Mouse (Mus musculus): ENCODE results near the gene Pak1. TPM values are rescaled to one million over a fixed set of nuclear protein-coding genes. Genes with fewer than 3 reads are reported as not detected.

Pak1 gene
- polyA plus RNA-seq, 1 experiment from 2014 or later = 6.7 TPM

- Histone ChIP-seq H3K4me1 (replicated peaks) (no peaks in the 10 kb centered on the region), H3K36me3 (no peaks in the 10 kb centered on the region), H3K4me2 (no peak overlapping the region), H3K9ac (no peak overlapping the region), H3K4me3 (replicated peaks) (no peak overlapping the region), H3K27ac (no peak overlapping the region), H3K9me3 (replicated peaks) (no peaks in the 10 kb centered on the region), H3K27me3 (no peaks in the 10 kb centered on the region)
- ATAC-seq (ENCODE audit: low read depth) (no peak), DNase-seq (no peak)
- 51% methylated on average over 1 of the region's 1 CpGs for WGBS (ENCODE audit: insufficient replicate concordance)
Observed at GRCm38 (mm10) chr7:97864531-97864930, 76.2 kb downstream of the Pak1 start.

GRCm38 (mm10) chr7:97867866-97868265 is 79.5 kb downstream of the Pak1 start:
- DNase-seq = no peak
- H3K36me3 ChIP-seq = no peaks in the 10 kb centered on the region
- H3K9ac ChIP-seq = no peak overlapping the region
- no peak overlapping the region for H3K4me2 ChIP-seq
- H3K4me3 ChIP-seq (replicated peaks) = no peak overlapping the region
- no peaks in the 10 kb centered on the region for H3K9me3 ChIP-seq (replicated peaks)
- no peaks in the 10 kb centered on the region for H3K4me1 ChIP-seq (replicated peaks)
- WGBS (ENCODE audit: insufficient replicate concordance) = 36% methylated on average over 5 of the region's 5 CpGs
- H3K27ac ChIP-seq = no peak overlapping the region
- no peaks in the 10 kb centered on the region for H3K27me3 ChIP-seq
- no peak for ATAC-seq (ENCODE audit: low read depth)

GRCm38 (mm10) chr7:97868766-97869165 is 80.4 kb downstream of the Pak1 start:
- Histone ChIP-seq H3K27me3 (no peaks in the 10 kb centered on the region), H3K9me3 (replicated peaks) (no peaks in the 10 kb centered on the region), H3K36me3 (no peaks in the 10 kb centered on the region), H3K27ac (no peak overlapping the region), H3K4me1 (replicated peaks) (no peaks in the 10 kb centered on the region), H3K9ac (no peak overlapping the region), H3K4me3 (replicated peaks) (no peak overlapping the region), H3K4me2 (no peak overlapping the region)
- WGBS (ENCODE audit: insufficient replicate concordance) = 62% methylated on average over 1 of the region's 1 CpGs
- DNase-seq (no peak), ATAC-seq (ENCODE audit: low read depth) (no peak)

- Histone ChIP-seq H3K9ac (no peak overlapping the region), H3K27me3 (no peaks in the 10 kb centered on the region), H3K36me3 (no peaks in the 10 kb centered on the region), H3K4me3 (replicated peaks) (no peak overlapping the region), H3K27ac (no peak overlapping the region), H3K4me2 (no peak overlapping the region), H3K9me3 (replicated peaks) (no peaks in the 10 kb centered on the region), H3K4me1 (replicated peaks) (no peaks in the 10 kb centered on the region)
- no peak for DNase-seq
- 83% methylated on average over 4 of the region's 4 CpGs for WGBS (ENCODE audit: insufficient replicate concordance)
- ATAC-seq (ENCODE audit: low read depth) = no peak
Observed at GRCm38 (mm10) chr7:97872396-97872795, 84.1 kb downstream of the Pak1 start.

- H3K27ac ChIP-seq = no peak overlapping the region
- DNase-seq (no peak), ATAC-seq (ENCODE audit: low read depth) (no peak)
- H3K27me3 ChIP-seq = no peaks in the 10 kb centered on the region
- no peak overlapping the region for H3K9ac ChIP-seq
- no peak overlapping the region for H3K4me3 ChIP-seq (replicated peaks)
- H3K4me1 ChIP-seq (replicated peaks) = no peaks in the 10 kb centered on the region
- H3K4me2 ChIP-seq = no peak overlapping the region
- no peaks in the 10 kb centered on the region for H3K36me3 ChIP-seq
- no peaks in the 10 kb centered on the region for H3K9me3 ChIP-seq (replicated peaks)
Observed at GRCm38 (mm10) chr7:97873317-97873716, 85.0 kb downstream of the Pak1 start.

- Histone ChIP-seq H3K4me2 (no peak overlapping the region), H3K27ac (no peak overlapping the region), H3K9me3 (replicated peaks) (no peaks in the 10 kb centered on the region), H3K36me3 (no peaks in the 10 kb centered on the region), H3K27me3 (no peaks in the 10 kb centered on the region), H3K4me1 (replicated peaks) (no peaks in the 10 kb centered on the region), H3K9ac (no peak overlapping the region), H3K4me3 (replicated peaks) (no peak overlapping the region)
- DNase-seq (no peak), ATAC-seq (ENCODE audit: low read depth) (no peak)
- WGBS (ENCODE audit: insufficient replicate concordance) = 75% methylated on average over 7 of the region's 7 CpGs
Observed at GRCm38 (mm10) chr7:97877846-97878538, 89.7 kb downstream of the Pak1 start.

GRCm38 (mm10) chr7:97911646-97912045 is 123.3 kb downstream of the Pak1 start:
- H3K4me1 ChIP-seq (replicated peaks) = no peaks in the 10 kb centered on the region
- no peak overlapping the region for H3K9ac ChIP-seq
- H3K27me3 ChIP-seq = no peaks in the 10 kb centered on the region
- H3K36me3 ChIP-seq = no peaks in the 10 kb centered on the region
- DNase-seq = no peak
- no peak overlapping the region for H3K4me3 ChIP-seq (replicated peaks)
- H3K27ac ChIP-seq = no peak overlapping the region
- WGBS (ENCODE audit: insufficient replicate concordance) = 54% methylated on average over 3 of the region's 3 CpGs
- no peak for ATAC-seq (ENCODE audit: low read depth)
- H3K4me2 ChIP-seq = no peak overlapping the region
- H3K9me3 ChIP-seq (replicated peaks) = no peaks in the 10 kb centered on the region

GRCm38 (mm10) chr7:97914833-97915516 is 126.6 kb downstream of the Pak1 start:
- Histone ChIP-seq H3K9ac (no peak overlapping the region), H3K27me3 (no peaks in the 10 kb centered on the region), H3K4me1 (replicated peaks) (no peaks in the 10 kb centered on the region), H3K4me3 (replicated peaks) (no peak overlapping the region), H3K9me3 (replicated peaks) (no peaks in the 10 kb centered on the region), H3K27ac (no peak overlapping the region), H3K36me3 (no peaks in the 10 kb centered on the region), H3K4me2 (no peak overlapping the region)
- ATAC-seq (ENCODE audit: low read depth) = no peak
- 52% methylated on average over 2 of the region's 2 CpGs for WGBS (ENCODE audit: insufficient replicate concordance)
- no peak for DNase-seq

- no peak within 1 kb of the TSS for H3K4me3 ChIP-seq (replicated peaks)
- H3K9ac ChIP-seq = no peak within 1 kb of the TSS
- no peak within 1 kb of the TSS for H3K4me2 ChIP-seq
- WGBS (ENCODE audit: insufficient replicate concordance) = 62% methylated on average over 12 of the region's 12 CpGs
- no peaks in the 10 kb centered on the region for H3K27me3 ChIP-seq
- no peaks in the 10 kb centered on the region for H3K4me1 ChIP-seq (replicated peaks)
- no peak within 1 kb of the TSS for H3K27ac ChIP-seq
- H3K36me3 ChIP-seq = no peaks in the 10 kb centered on the region
- ATAC-seq (ENCODE audit: low read depth) (no peak), DNase-seq (no peak)
- no peaks in the 10 kb centered on the region for H3K9me3 ChIP-seq (replicated peaks)
Observed at GRCm38 (mm10) chr7:97919742-97920141, 131.4 kb downstream of the Pak1 start, which contains the start of gene Gdpd4. Gdpd4 (plus strand) TSS chr7:97919955.

- no peak overlapping the region for H3K4me2 ChIP-seq
- 50% methylated on average over 1 of the region's 1 CpGs for WGBS (ENCODE audit: insufficient replicate concordance)
- no peak overlapping the region for H3K27ac ChIP-seq
- H3K4me1 ChIP-seq (replicated peaks) = no peaks in the 10 kb centered on the region
- no peaks in the 10 kb centered on the region for H3K27me3 ChIP-seq
- H3K36me3 ChIP-seq = no peaks in the 10 kb centered on the region
- H3K9ac ChIP-seq = no peak overlapping the region
- H3K9me3 ChIP-seq (replicated peaks) = no peaks in the 10 kb centered on the region
- ATAC-seq (ENCODE audit: low read depth) (no peak), DNase-seq (no peak)
- no peak overlapping the region for H3K4me3 ChIP-seq (replicated peaks)
Observed at GRCm38 (mm10) chr7:97925819-97926218, 137.5 kb downstream of the Pak1 start.

GRCm38 (mm10) chr7:97926978-97927377 is 138.6 kb downstream of the Pak1 start:
- Histone ChIP-seq H3K36me3 (no peaks in the 10 kb centered on the region), H3K4me2 (no peak overlapping the region), H3K4me1 (replicated peaks) (no peaks in the 10 kb centered on the region), H3K27me3 (no peaks in the 10 kb centered on the region), H3K4me3 (replicated peaks) (no peak overlapping the region), H3K27ac (no peak overlapping the region), H3K9ac (no peak overlapping the region), H3K9me3 (replicated peaks) (no peaks in the 10 kb centered on the region)
- WGBS (ENCODE audit: insufficient replicate concordance) = 80% methylated on average over 5 of the region's 5 CpGs
- ATAC-seq (ENCODE audit: low read depth) (no peak), DNase-seq (no peak)

- DNase-seq = no peak
- no peak overlapping the region for H3K4me3 ChIP-seq (replicated peaks)
- no peaks in the 10 kb centered on the region for H3K9me3 ChIP-seq (replicated peaks)
- no peaks in the 10 kb centered on the region for H3K27me3 ChIP-seq
- H3K4me1 ChIP-seq (replicated peaks) = no peaks in the 10 kb centered on the region
- no peak overlapping the region for H3K4me2 ChIP-seq
- H3K27ac ChIP-seq = no peak overlapping the region
- ATAC-seq (ENCODE audit: low read depth) = no peak
- H3K9ac ChIP-seq = no peak overlapping the region
- 47% methylated on average over 1 of the region's 1 CpGs for WGBS (ENCODE audit: insufficient replicate concordance)
- no peaks in the 10 kb centered on the region for H3K36me3 ChIP-seq
Observed at GRCm38 (mm10) chr7:97944485-97944884, 156.1 kb downstream of the Pak1 start.
